8 mouse cellular contexts compared by ENCODE assay signal in the genomic region with DNA sequence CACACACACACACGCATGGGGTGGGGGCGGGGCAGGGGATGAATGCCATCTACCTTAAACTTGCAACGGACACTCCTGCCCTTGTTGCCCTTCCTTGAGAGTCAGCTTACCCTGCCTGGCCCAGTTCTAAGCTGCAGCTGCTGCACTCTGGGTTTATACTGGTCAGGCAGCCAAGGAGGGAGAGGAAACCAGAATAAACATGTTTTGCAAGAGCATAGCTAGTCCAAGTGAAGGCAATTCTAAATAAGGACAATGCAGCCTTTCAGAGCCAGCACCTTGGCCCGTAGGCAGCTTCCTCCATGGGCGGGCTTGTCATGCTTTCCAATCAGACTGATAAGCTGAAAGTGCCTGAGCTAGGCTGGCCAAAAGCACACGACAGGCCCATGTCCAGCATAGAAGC.
DNase-seq lines count a peak whose midpoint lies in the region; ATAC-seq and TF ChIP-seq lines count a peak whose summit lies in the region.

No protein-coding gene starts in this region.

- no peaks in the 10 kb centered on the region for H3K9me3 ChIP-seq in kidney, embryonic 16.5 days (ENCODE audit: low read length)
- H3K9me3 ChIP-seq in stomach, embryonic 14.5 days (ENCODE audit: control insufficient read depth, low read depth, low read length) = no peaks in the 10 kb centered on the region

- no peak overlapping the region for H3K9ac ChIP-seq in heart, adult 2 months (ENCODE audit: low read depth, low read length)
- no peak overlapping the region for H3K9ac ChIP-seq in kidney, embryonic 16.5 days (replicated peaks; ENCODE audit: low read length)
- H3K9ac ChIP-seq in stomach, embryonic 14.5 days (replicated peaks; ENCODE audit: low read depth, low read length) = no peak overlapping the region

- no peak overlapping the region for H3K4me3 ChIP-seq in heart, adult 2 months
- H3K4me3 ChIP-seq in kidney, embryonic 16.5 days (ENCODE audit: low read length) = no peak overlapping the region
- no peak overlapping the region for H3K4me3 ChIP-seq in stomach, embryonic 14.5 days (ENCODE audit: low read depth, low read length)

- peak; percentile 78; the same call in 1 of the 2 replicates for TF ChIP-seq EP300 in heart, adult 2 months (IDR thresholded peaks at IDR 0.05; ENCODE audit: insufficient read depth, low read depth, low read length)

- intact Hi-C loops in heart, adult 2 months (cut with DNase I) = loop anchor here (5.0 kb wide), 1 partner anchor 431 kb away; a partner anchor contains a TSS

- H3K27me3 ChIP-seq in heart, adult 2 months (ENCODE audit: control insufficient read depth, insufficient read depth, low read length) = no peaks in the 10 kb centered on the region
- no peaks in the 10 kb centered on the region for H3K27me3 ChIP-seq in kidney, embryonic 16.5 days (ENCODE audit: insufficient read depth, low read length)
- no peaks in the 10 kb centered on the region for H3K27me3 ChIP-seq in stomach, embryonic 14.5 days (ENCODE audit: control insufficient read depth, insufficient read depth, low read length)

- no peak overlapping the region for H3K4me2 ChIP-seq in kidney, embryonic 16.5 days (replicated peaks; ENCODE audit: low read depth, low read length)
- H3K4me2 ChIP-seq in stomach, embryonic 14.5 days (replicated peaks; ENCODE audit: low read depth, low read length) = no peak overlapping the region

- WGBS in heart, adult 2 months = 30% methylated on average over 6 of the region's 6 CpGs
- WGBS in kidney, embryonic 16.5 days = 65% methylated on average over 6 of the region's 6 CpGs
- 47% methylated on average over 6 of the region's 6 CpGs for WGBS in stomach, embryonic 14.5 days

- no peaks in the 10 kb centered on the region for H3K36me3 ChIP-seq in heart, adult 2 months (ENCODE audit: control insufficient read depth, insufficient read depth, low read length)
- no peaks in the 10 kb centered on the region for H3K36me3 ChIP-seq in kidney, embryonic 16.5 days (ENCODE audit: insufficient read depth, low read length)
- no peaks in the 10 kb centered on the region for H3K36me3 ChIP-seq in stomach, embryonic 14.5 days (ENCODE audit: control insufficient read depth, insufficient read depth, low read length)

- no peak for DNase-seq in frontal cortex, postnatal 36 days (ENCODE audit: low spot score in 2 of 2)
- peak; percentile 65 to 84 for DNase-seq in heart, adult 2 months
- no peak for DNase-seq in embryo, embryonic 9.5 days (ENCODE audit: extremely low spot score)
- no peak for DNase-seq in right cerebral cortex, adult 18-20 months
- DNase-seq in layer of hippocampus, postnatal 14 days (ENCODE audit: low spot score in 2 of 2) = no peak

- H3K79me2 ChIP-seq in heart, adult 2 months (replicated peaks; ENCODE audit: control insufficient read depth, insufficient read depth, low read length) = no peaks in the 10 kb centered on the region

- peaks cover 8% of the 10 kb centered on the region for H3K4me1 ChIP-seq in heart, adult 2 months (ENCODE audit: control insufficient read depth, insufficient read depth, low read length)
- peaks cover 10% of the 10 kb centered on the region; the same call in 1 of the 2 replicates for H3K4me1 ChIP-seq in kidney, embryonic 16.5 days (ENCODE audit: insufficient read depth, low read length)
- H3K4me1 ChIP-seq in stomach, embryonic 14.5 days (ENCODE audit: control insufficient read depth, insufficient read depth, low read length) = peaks cover 8% of the 10 kb centered on the region; the same call in 1 of the 2 replicates

- H3K27ac ChIP-seq in heart, adult 2 months = peak overlapping the region; percentile 68
- H3K27ac ChIP-seq in kidney, embryonic 16.5 days (ENCODE audit: low read length) = 0 out of 2 replicates have a peak overlapping the region, but pooled peaks have one; percentile 45
- H3K27ac ChIP-seq in stomach, embryonic 14.5 days (ENCODE audit: low read length) = peak overlapping the region; percentile 48; the same call in 1 of the 2 replicates

- ATAC-seq in frontal cortex, adult (ENCODE audit: low TSS enrichment) = peak; percentile 31
- peak; percentile 76 for ATAC-seq in kidney, embryonic 16.5 days (ENCODE audit: low FRiP score, low TSS enrichment)
- peak; percentile 67; the same call in 1 of the 2 replicates for ATAC-seq in stomach, embryonic 14.5 days (ENCODE audit: insufficient number of reproducible peaks, insufficient read depth, low FRiP score, low read depth)

- no peak for TF ChIP-seq POLR2A in heart, adult 2 months (IDR thresholded peaks at IDR 0.05; ENCODE audit: insufficient read depth, low read depth, low read length)

- TF ChIP-seq CTCF in heart, adult 2 months (IDR thresholded peaks at IDR 0.05) = no peak

Comparison
In these comparisons a context has a peak if more than half of its experiments do, and no peak if none do; other contexts are left out.
1. DNase-seq: peak in heart, adult 2 months (2 of 2); none in frontal cortex, postnatal 36 days (0 of 2), embryo, embryonic 9.5 days (single experiment), right cerebral cortex, adult 18-20 months (single experiment) and layer of hippocampus, postnatal 14 days (0 of 2).
2. Peak in every context shown above with its lines, with median percentiles within 50 percentile points of each other: ATAC-seq and H3K27ac ChIP-seq.